Mouse (Mus musculus): ENCODE measurements around the gene Gm16485. TPM values are rescaled to one million over a fixed set of nuclear protein-coding genes. Genes with fewer than 3 reads are reported as not detected.

Gene Gm16485
- polyA plus RNA-seq (2015; fragmentation: Nextera tagmentation; extraction: Ambion mirVana): 0.05 TPM in 1 of 2 replicates, not detected in the other

DNA sequence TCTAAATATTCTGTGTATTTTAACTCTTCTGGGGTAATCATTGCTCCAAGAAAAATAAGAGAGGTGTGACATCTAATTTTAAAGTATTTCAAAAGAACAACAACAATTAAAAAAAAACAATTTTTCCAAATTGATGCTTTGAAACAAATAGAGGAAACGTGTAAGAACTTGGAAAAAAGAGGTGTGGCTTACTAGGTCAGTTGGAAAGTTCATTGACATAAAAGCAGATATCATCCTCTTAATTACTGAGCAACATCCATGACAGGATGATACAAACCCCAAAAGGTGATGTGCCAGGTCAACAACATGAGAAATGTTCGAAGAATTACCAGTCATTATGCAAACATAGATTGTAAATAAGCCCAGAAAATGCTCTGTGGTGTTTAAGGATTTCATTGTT, at the start of gene Gm16485:
Gene Gm16485, plus strand, starts transcription at position 301 of the 400 bp plus-strand sequence.
- no peak within 1 kb of the TSS for H3K4me2 ChIP-seq (ENCODE audit: low read depth, low read length)
- no peaks in the 10 kb centered on the region for H3K36me3 ChIP-seq (ENCODE audit: control insufficient read depth, insufficient read depth, low read length)
- H3K27me3 ChIP-seq (replicated peaks; ENCODE audit: control insufficient read depth, insufficient read depth, low read length): no peaks in the 10 kb centered on the region
- no peak within 1 kb of the TSS for H3K27ac ChIP-seq (ENCODE audit: low read length)
- no peaks in the 10 kb centered on the region for H3K4me1 ChIP-seq (ENCODE audit: control insufficient read depth, insufficient read depth, low read length)
- no peak within 1 kb of the TSS for H3K4me3 ChIP-seq (ENCODE audit: low read length)
- H3K9me3 ChIP-seq (ENCODE audit: control insufficient read depth, low read length): no peaks in the 10 kb centered on the region
- WGBS: 67% methylated on average over 2 of the region's 2 CpGs
- no peak within 1 kb of the TSS for H3K9ac ChIP-seq (ENCODE audit: low read depth, low read length)
- no peak for ATAC-seq

DNA sequence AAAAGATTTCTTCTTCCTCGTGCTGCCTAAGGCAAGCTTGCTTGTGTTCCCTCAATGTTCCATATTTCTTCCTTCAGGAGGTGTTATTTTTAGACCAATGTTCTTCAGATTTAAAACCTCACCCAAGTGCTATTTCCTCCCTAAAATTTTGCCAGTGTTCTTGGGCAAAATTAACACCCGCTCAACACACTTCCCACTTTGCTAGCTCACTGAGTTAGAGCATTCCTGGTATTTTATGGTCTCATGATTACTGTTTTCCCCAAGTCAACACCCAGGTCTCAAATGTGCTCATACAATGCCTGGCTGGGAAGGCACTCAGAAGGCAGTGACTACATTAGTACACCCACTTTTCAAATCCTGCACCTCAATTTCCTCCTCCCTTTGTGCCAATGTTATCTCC, 44.0 kb upstream of the Gm16485 start:
- Histone ChIP-seq H3K27me3 (replicated peaks; ENCODE audit: control insufficient read depth, insufficient read depth, low read length) (no peaks in the 10 kb centered on the region), H3K4me3 (ENCODE audit: low read length) (no peak overlapping the region), H3K4me1 (ENCODE audit: control insufficient read depth, insufficient read depth, low read length) (no peaks in the 10 kb centered on the region), H3K4me2 (ENCODE audit: low read depth, low read length) (no peak overlapping the region), H3K9me3 (ENCODE audit: control insufficient read depth, low read length) (no peaks in the 10 kb centered on the region), H3K9ac (ENCODE audit: low read depth, low read length) (no peak overlapping the region), H3K36me3 (ENCODE audit: control insufficient read depth, insufficient read depth, low read length) (no peaks in the 10 kb centered on the region), H3K27ac (ENCODE audit: low read length) (no peak overlapping the region)
- WGBS: 82% methylated on average over 2 of the region's 2 CpGs
- no peak for ATAC-seq

DNA sequence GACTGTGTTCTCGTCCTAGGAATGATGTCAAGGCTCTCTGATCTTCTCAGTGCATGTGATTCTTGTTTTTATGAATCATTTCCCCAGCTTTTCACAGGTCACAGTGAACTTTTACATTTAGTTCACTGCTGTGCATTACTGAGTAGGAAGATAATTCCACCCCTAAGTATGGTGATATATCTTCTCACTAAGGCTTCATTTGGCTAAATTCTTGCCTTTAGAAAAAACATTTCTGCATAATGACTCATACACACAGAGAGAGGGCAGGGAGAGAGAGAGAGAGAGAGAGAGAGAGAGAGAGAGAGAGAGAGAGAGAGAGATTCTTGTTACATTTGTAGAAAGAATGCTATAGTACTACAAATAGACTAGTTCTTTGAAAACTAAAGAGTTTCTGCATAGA, 33.8 kb upstream of the Gm16485 start:
- H3K9ac ChIP-seq (ENCODE audit: low read depth, low read length): no peak overlapping the region
- no peak overlapping the region for H3K4me2 ChIP-seq (ENCODE audit: low read depth, low read length)
- no peaks in the 10 kb centered on the region for H3K9me3 ChIP-seq (ENCODE audit: control insufficient read depth, low read length)
- H3K27ac ChIP-seq (ENCODE audit: low read length): no peak overlapping the region
- H3K27me3 ChIP-seq (replicated peaks; ENCODE audit: control insufficient read depth, insufficient read depth, low read length): no peaks in the 10 kb centered on the region
- no peaks in the 10 kb centered on the region for H3K4me1 ChIP-seq (ENCODE audit: control insufficient read depth, insufficient read depth, low read length)
- 28% methylated on average over 1 of the region's 1 CpGs for WGBS
- no peak for ATAC-seq
- H3K4me3 ChIP-seq (ENCODE audit: low read length): no peak overlapping the region
- no peaks in the 10 kb centered on the region for H3K36me3 ChIP-seq (ENCODE audit: control insufficient read depth, insufficient read depth, low read length)

GRCm38 (mm10) chr9:8953306-8953705, 18.3 kb upstream of the Gm16485 start:
- Histone ChIP-seq H3K27me3 (replicated peaks; ENCODE audit: control insufficient read depth, insufficient read depth, low read length) (no peaks in the 10 kb centered on the region), H3K9ac (ENCODE audit: low read depth, low read length) (no peak overlapping the region), H3K36me3 (ENCODE audit: control insufficient read depth, insufficient read depth, low read length) (no peaks in the 10 kb centered on the region), H3K4me1 (ENCODE audit: control insufficient read depth, insufficient read depth, low read length) (no peaks in the 10 kb centered on the region), H3K4me2 (ENCODE audit: low read depth, low read length) (no peak overlapping the region), H3K4me3 (ENCODE audit: low read length) (no peak overlapping the region), H3K9me3 (ENCODE audit: control insufficient read depth, low read length) (no peaks in the 10 kb centered on the region), H3K27ac (ENCODE audit: low read length) (no peak overlapping the region)
- no peak for ATAC-seq

- Histone ChIP-seq H3K4me3 (ENCODE audit: low read length) (no peak overlapping the region), H3K36me3 (ENCODE audit: control insufficient read depth, insufficient read depth, low read length) (no peaks in the 10 kb centered on the region), H3K9ac (ENCODE audit: low read depth, low read length) (no peak overlapping the region), H3K4me2 (ENCODE audit: low read depth, low read length) (no peak overlapping the region), H3K27ac (ENCODE audit: low read length) (no peak overlapping the region), H3K9me3 (ENCODE audit: control insufficient read depth, low read length) (no peaks in the 10 kb centered on the region), H3K27me3 (replicated peaks; ENCODE audit: control insufficient read depth, insufficient read depth, low read length) (no peaks in the 10 kb centered on the region), H3K4me1 (ENCODE audit: control insufficient read depth, insufficient read depth, low read length) (no peaks in the 10 kb centered on the region)
- ATAC-seq: no peak
- 62% methylated on average over 8 of the region's 8 CpGs for WGBS
Observed at GRCm38 (mm10) chr9:8964512-8965133, 7.0 kb upstream of the Gm16485 start.

GRCm38 (mm10) chr9:8970240-8970639, 1.4 kb upstream of the Gm16485 start:
- H3K36me3 ChIP-seq (ENCODE audit: control insufficient read depth, insufficient read depth, low read length): no peaks in the 10 kb centered on the region

DNA sequence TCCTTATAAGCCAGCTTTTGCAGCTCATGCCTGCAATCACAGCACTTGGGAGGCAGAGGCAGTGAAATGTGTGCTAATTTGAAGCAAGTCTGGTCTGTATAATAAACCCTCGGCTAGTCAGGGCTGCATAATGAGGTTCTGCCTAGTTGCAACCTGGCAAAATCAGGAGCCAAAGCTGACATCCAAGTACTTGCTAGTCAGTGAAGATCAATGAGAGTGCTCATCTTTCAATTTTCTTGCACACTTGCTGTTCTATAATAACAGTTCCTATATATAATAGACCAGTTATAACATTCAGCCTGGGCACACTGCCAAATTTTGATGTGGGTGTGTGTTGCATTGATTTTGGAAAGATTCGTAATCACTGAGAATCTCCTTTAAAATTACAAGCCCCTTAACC, 6.2 kb downstream of the Gm16485 start:
- H3K9me3 ChIP-seq (ENCODE audit: control insufficient read depth, low read length): no peaks in the 10 kb centered on the region
- H3K27me3 ChIP-seq (replicated peaks; ENCODE audit: control insufficient read depth, insufficient read depth, low read length): no peaks in the 10 kb centered on the region
- H3K27ac ChIP-seq (ENCODE audit: low read length): no peak overlapping the region
- no peak overlapping the region for H3K4me2 ChIP-seq (ENCODE audit: low read depth, low read length)
- 52% methylated on average over 2 of the region's 2 CpGs for WGBS
- no peaks in the 10 kb centered on the region for H3K36me3 ChIP-seq (ENCODE audit: control insufficient read depth, insufficient read depth, low read length)
- no peak for ATAC-seq
- H3K9ac ChIP-seq (ENCODE audit: low read depth, low read length): no peak overlapping the region
- H3K4me1 ChIP-seq (ENCODE audit: control insufficient read depth, insufficient read depth, low read length): no peaks in the 10 kb centered on the region
- H3K4me3 ChIP-seq (ENCODE audit: low read length): no peak overlapping the region

More at GRCm38 (mm10) chr9:8970240-8970639, 1.4 kb upstream of the Gm16485 start:
- Histone ChIP-seq H3K27me3 (replicated peaks; ENCODE audit: control insufficient read depth, insufficient read depth, low read length) (no peaks in the 10 kb centered on the region), H3K4me3 (ENCODE audit: low read length) (no peak overlapping the region), H3K9ac (ENCODE audit: low read depth, low read length) (no peak overlapping the region), H3K4me1 (ENCODE audit: control insufficient read depth, insufficient read depth, low read length) (no peaks in the 10 kb centered on the region), H3K4me2 (ENCODE audit: low read depth, low read length) (no peak overlapping the region), H3K27ac (ENCODE audit: low read length) (no peak overlapping the region), H3K9me3 (ENCODE audit: control insufficient read depth, low read length) (no peaks in the 10 kb centered on the region)
- 41% methylated on average over 7 of the region's 7 CpGs for WGBS
- peak; percentile 65; the same call in 1 of the 2 replicates for ATAC-seq

- H3K9me3 ChIP-seq (ENCODE audit: control insufficient read depth, low read length): no peaks in the 10 kb centered on the region
- ATAC-seq: no peak
- H3K36me3 ChIP-seq (ENCODE audit: control insufficient read depth, insufficient read depth, low read length): no peaks in the 10 kb centered on the region
- no peaks in the 10 kb centered on the region for H3K4me1 ChIP-seq (ENCODE audit: control insufficient read depth, insufficient read depth, low read length)
- no peak overlapping the region for H3K4me3 ChIP-seq (ENCODE audit: low read length)
- H3K27me3 ChIP-seq (replicated peaks; ENCODE audit: control insufficient read depth, insufficient read depth, low read length): no peaks in the 10 kb centered on the region
- H3K9ac ChIP-seq (ENCODE audit: low read depth, low read length): no peak overlapping the region
- H3K4me2 ChIP-seq (ENCODE audit: low read depth, low read length): no peak overlapping the region
- 78% methylated on average over 3 of the region's 3 CpGs for WGBS
- no peak overlapping the region for H3K27ac ChIP-seq (ENCODE audit: low read length)
Observed at GRCm38 (mm10) chr9:8982315-8982714, 10.7 kb downstream of the Gm16485 start.

DNA sequence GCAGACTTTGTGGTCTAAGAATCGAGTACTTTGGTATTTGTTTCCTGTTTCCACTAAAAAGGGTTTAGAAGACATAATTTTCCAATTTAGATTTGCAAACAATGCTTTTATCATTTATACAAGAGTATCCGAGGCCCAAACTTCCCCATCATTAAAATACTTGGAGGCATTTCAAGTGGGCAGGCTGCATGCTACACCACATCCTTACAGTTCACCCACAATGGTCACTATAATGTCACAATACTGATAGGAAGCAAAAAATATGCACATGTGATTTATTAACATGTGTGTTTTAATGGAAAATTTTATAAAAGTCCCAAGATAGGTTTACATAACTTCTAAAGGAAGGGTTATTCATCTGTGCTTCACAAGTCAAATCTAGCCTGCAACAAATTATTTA, 24.9 kb downstream of the Gm16485 start:
- Histone ChIP-seq H3K9me3 (ENCODE audit: control insufficient read depth, low read length) (no peaks in the 10 kb centered on the region), H3K4me1 (ENCODE audit: control insufficient read depth, insufficient read depth, low read length) (no peaks in the 10 kb centered on the region), H3K4me3 (ENCODE audit: low read length) (no peak overlapping the region), H3K27me3 (replicated peaks; ENCODE audit: control insufficient read depth, insufficient read depth, low read length) (no peaks in the 10 kb centered on the region), H3K27ac (ENCODE audit: low read length) (no peak overlapping the region), H3K36me3 (ENCODE audit: control insufficient read depth, insufficient read depth, low read length) (0 out of 2 replicates have a peak, but pooled peaks cover 5% of the 10 kb centered on the region), H3K9ac (ENCODE audit: low read depth, low read length) (no peak overlapping the region), H3K4me2 (ENCODE audit: low read depth, low read length) (no peak overlapping the region)
- WGBS: 72% methylated on average over 2 of the region's 2 CpGs
- no peak for ATAC-seq

GRCm38 (mm10) chr9:9001170-9001569, 29.6 kb downstream of the Gm16485 start:
- Histone ChIP-seq H3K9me3 (ENCODE audit: control insufficient read depth, low read length) (no peaks in the 10 kb centered on the region), H3K9ac (ENCODE audit: low read depth, low read length) (no peak overlapping the region), H3K36me3 (ENCODE audit: control insufficient read depth, insufficient read depth, low read length) (peaks cover 5% of the 10 kb centered on the region; the same call in 1 of the 2 replicates), H3K4me3 (ENCODE audit: low read length) (no peak overlapping the region), H3K4me1 (ENCODE audit: control insufficient read depth, insufficient read depth, low read length) (no peaks in the 10 kb centered on the region), H3K4me2 (ENCODE audit: low read depth, low read length) (no peak overlapping the region), H3K27me3 (replicated peaks; ENCODE audit: control insufficient read depth, insufficient read depth, low read length) (no peaks in the 10 kb centered on the region), H3K27ac (ENCODE audit: low read length) (no peak overlapping the region)
- no peak for ATAC-seq

Data from intestine, embryonic 16.5 days (tissue).